In the genomic region with DNA sequence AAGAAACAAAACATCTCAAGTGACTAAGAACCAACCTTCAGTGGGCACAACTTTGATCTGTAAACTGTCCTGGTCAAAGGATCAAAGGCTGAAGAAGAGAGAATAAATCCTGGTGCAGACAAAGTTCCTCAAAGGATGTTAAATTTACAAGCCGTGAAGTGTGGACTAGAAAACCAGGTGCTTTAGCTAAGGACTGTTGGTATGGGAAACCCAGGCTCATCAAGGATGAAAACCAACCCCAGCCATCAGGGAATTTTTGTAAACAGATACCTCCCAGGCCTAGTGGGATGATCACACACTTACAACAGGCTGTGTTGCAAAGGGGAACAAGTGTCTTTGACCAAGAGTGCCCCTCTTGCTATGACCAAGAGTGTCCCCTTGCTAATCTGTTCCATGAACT, we compare ENCODE assay signal across 29 mouse cellular contexts. TPM values are rescaled to one million over a fixed set of nuclear protein-coding genes. Genes with fewer than 3 reads are reported as not detected.
"Had no signal": no experiment of that assay in that cellular context is flagged by ENCODE, and none has a peak within 500 bp of the region (broad histone marks: within the 10 kb centered on the region; RNA-seq: fewer than 3 reads in every experiment).

No protein-coding gene starts in this region.

- DNase-seq: gastrocnemius, adult 2 months; gastrocnemius, postnatal 10 days; gastrocnemius, postnatal 25 days; heart, adult 2 months; heart, postnatal 10 days; heart, postnatal 4 days; kidney, adult 18-20 months; kidney, adult 9 months; kidney, postnatal 36 days; liver; liver, embryonic 13.5 days; liver, postnatal 0 days had no signal

- ATAC-seq: hindbrain, embryonic 16.5 days; inflammation-experienced regulatory T-cells, adult 6 months; intestine, embryonic 15.5 days; intestine, postnatal 0 days; liver, postnatal 0 days had no signal

- H3K4me1 ChIP-seq: hindbrain, embryonic 12.5 days; limb, embryonic 10.5 days; limb, embryonic 12.5 days had no signal

- H3K9me3 ChIP-seq: heart, embryonic 10.5 days; heart, embryonic 12.5 days; hindbrain, embryonic 10.5 days; hindbrain, embryonic 12.5 days; intestine, embryonic 15.5 days; limb, embryonic 10.5 days; limb, embryonic 12.5 days; liver, embryonic 13.5 days; liver, embryonic 15.5 days had no signal

- H3K9ac ChIP-seq: heart, embryonic 12.5 days; hindbrain, embryonic 12.5 days; hindbrain, embryonic 14.5 days; intestine, embryonic 15.5 days; limb, embryonic 12.5 days; liver, embryonic 13.5 days; liver, embryonic 15.5 days; liver, postnatal 0 days had no signal

- H3K36me3 ChIP-seq: heart, embryonic 10.5 days; heart, embryonic 12.5 days; hindbrain, embryonic 10.5 days; hindbrain, embryonic 12.5 days; intestine, embryonic 15.5 days; limb, embryonic 10.5 days; limb, embryonic 12.5 days; liver, embryonic 13.5 days; liver, embryonic 15.5 days had no signal

- H3K4me2 ChIP-seq: heart, embryonic 12.5 days; hindbrain, embryonic 12.5 days; hindbrain, embryonic 14.5 days; intestine, embryonic 15.5 days; limb, embryonic 12.5 days; liver, embryonic 11.5 days; liver, embryonic 13.5 days; liver, embryonic 15.5 days had no signal

- H3K27ac ChIP-seq: gastrocnemius, adult 2 months; heart, adult 2 months; heart, embryonic 10.5 days; hindbrain, embryonic 10.5 days; hindbrain, embryonic 12.5 days; hindbrain, embryonic 14.5 days; intestine, embryonic 15.5 days; layer of hippocampus, adult 2 months; left cerebral cortex, adult 2 months; limb, embryonic 10.5 days; limb, embryonic 12.5 days; liver, embryonic 13.5 days; liver, embryonic 15.5 days had no signal

- H3K4me3 ChIP-seq: gastrocnemius, adult 2 months; heart, adult 2 months; heart, embryonic 10.5 days; heart, embryonic 12.5 days; hindbrain, embryonic 10.5 days; hindbrain, embryonic 12.5 days; intestine, embryonic 15.5 days; layer of hippocampus, adult 2 months; left cerebral cortex, adult 2 months; limb, embryonic 10.5 days; limb, embryonic 12.5 days; liver, embryonic 13.5 days; liver, embryonic 15.5 days had no signal

- H3K27me3 ChIP-seq: heart, embryonic 12.5 days; hindbrain, embryonic 12.5 days; intestine, embryonic 15.5 days; liver, embryonic 13.5 days; liver, embryonic 15.5 days had no signal

RNA-seq across cellular contexts. Expression of gene Cd247, which starts 49.5 kb away (rescaled TPM):
- total RNA-seq: layer of hippocampus, adult 2 months; layer of hippocampus, postnatal 25 days; left cerebral cortex, adult 2 months; left cerebral cortex, postnatal 14 days had no signal
